ENCODE assay signal across 8 mouse cellular contexts in genomic region chr15:103339961-103340337, GRCm38 (mm10). TPM values are rescaled to one million over a fixed set of nuclear protein-coding genes. Genes with fewer than 3 reads are reported as not detected.
DNase-seq lines count a peak whose midpoint lies in the region; ATAC-seq lines count a peak whose summit lies in the region.

Gene Zfp385a, minus strand, starts transcription at chr15:103340093.

- H3K4me3 ChIP-seq in embryonic facial prominence, embryonic 11.5 days (ENCODE audit: low read depth, low read length), result peak within 1 kb of the TSS; percentile 61
- peak within 1 kb of the TSS; percentile 63 to 64 for H3K4me3 ChIP-seq in heart, embryonic 14.5 days (ENCODE audit: control insufficient read depth in 1 of 2, insufficient read depth in 1 of 2, low read depth in 1 of 2, low read length in 2 of 2)
- H3K4me3 ChIP-seq in liver, embryonic 15.5 days (replicated peaks), result peak within 1 kb of the TSS; percentile 64

- peak; percentile 43 to 46 for DNase-seq in urinary bladder, postnatal 36 days (ENCODE audit: low spot score in 2 of 2)
- DNase-seq in urinary bladder, postnatal 4 days (ENCODE audit: low spot score in 2 of 2), result no peak
- peak; percentile 58 for DNase-seq in embryonic facial prominence, embryonic 11.5 days (ENCODE audit: low spot score)
- peak; percentile 71 to 75 for DNase-seq in kidney, postnatal 4 days
- DNase-seq in retina, postnatal 1 day, result peak; percentile 76
- DNase-seq in thymus, postnatal 36 days, result peak; percentile 87

- peak; percentile 41 for ATAC-seq in embryonic facial prominence, embryonic 11.5 days (replicated peaks; ENCODE audit: insufficient number of reproducible peaks, low FRiP score, low TSS enrichment, low read depth)
- 0 out of 2 replicates have a peak, but pooled peaks have one; percentile 26 for ATAC-seq in heart, embryonic 14.5 days (ENCODE audit: insufficient number of reproducible peaks, insufficient read depth, low FRiP score, low read depth)
- peak; percentile 57 for ATAC-seq in liver, embryonic 15.5 days (ENCODE audit: insufficient read depth)

- H3K4me2 ChIP-seq in embryonic facial prominence, embryonic 11.5 days (ENCODE audit: low read depth, low read length), result peak within 1 kb of the TSS; percentile 86
- peak within 1 kb of the TSS; percentile 86 for H3K4me2 ChIP-seq in heart, embryonic 14.5 days (ENCODE audit: low read length)
- peak within 1 kb of the TSS; percentile 84 for H3K4me2 ChIP-seq in liver, embryonic 15.5 days

- no peak within 1 kb of the TSS for H3K27ac ChIP-seq in embryonic facial prominence, embryonic 11.5 days (replicated peaks; ENCODE audit: low read depth, low read length)
- no peak within 1 kb of the TSS for H3K27ac ChIP-seq in heart, embryonic 14.5 days (replicated peaks in 1 of 2; ENCODE audit: control insufficient read depth in 1 of 2, insufficient read depth in 1 of 2, low read depth in 2 of 2, low read length in 2 of 2)
- H3K27ac ChIP-seq in liver, embryonic 15.5 days (replicated peaks), result no peak within 1 kb of the TSS

- H3K9me3 ChIP-seq in embryonic facial prominence, embryonic 11.5 days (replicated peaks; ENCODE audit: control insufficient read depth, low read length), result no peaks in the 10 kb centered on the region
- no peaks in the 10 kb centered on the region for H3K9me3 ChIP-seq in heart, embryonic 14.5 days (ENCODE audit: control insufficient read depth, low read length)
- H3K9me3 ChIP-seq in liver, embryonic 15.5 days (replicated peaks), result no peaks in the 10 kb centered on the region

- H3K27me3 ChIP-seq in embryonic facial prominence, embryonic 11.5 days (ENCODE audit: control insufficient read depth, insufficient read depth, low read length), result peaks cover 7% of the 10 kb centered on the region; the same call in 1 of the 2 replicates
- H3K27me3 ChIP-seq in heart, embryonic 14.5 days (ENCODE audit: control insufficient read depth, insufficient read depth, low read length), result peaks cover 43% of the 10 kb centered on the region
- H3K27me3 ChIP-seq in liver, embryonic 15.5 days, result peaks cover 46% of the 10 kb centered on the region

- peak within 1 kb of the TSS; percentile 57 for H3K9ac ChIP-seq in embryonic facial prominence, embryonic 11.5 days (replicated peaks; ENCODE audit: low read length)
- peak within 1 kb of the TSS; percentile 71 for H3K9ac ChIP-seq in heart, embryonic 14.5 days (ENCODE audit: low read length)
- peak within 1 kb of the TSS; percentile 45; the same call in 1 of the 2 replicates for H3K9ac ChIP-seq in liver, embryonic 15.5 days

- peaks cover 2% of the 10 kb centered on the region for H3K4me1 ChIP-seq in embryonic facial prominence, embryonic 11.5 days (ENCODE audit: control insufficient read depth, insufficient read depth, low read length)
- peaks cover 10 to 20% of the 10 kb centered on the region in 2 experiments for H3K4me1 ChIP-seq in heart, embryonic 14.5 days (ENCODE audit: control insufficient read depth in 2 of 2, insufficient read depth in 2 of 2, low read length in 2 of 2)
- peaks cover 43% of the 10 kb centered on the region for H3K4me1 ChIP-seq in liver, embryonic 15.5 days (replicated peaks)

- no peaks in the 10 kb centered on the region for H3K36me3 ChIP-seq in embryonic facial prominence, embryonic 11.5 days (replicated peaks; ENCODE audit: control insufficient read depth, insufficient read depth, low read depth, low read length)
- peaks cover 17% of the 10 kb centered on the region for H3K36me3 ChIP-seq in heart, embryonic 14.5 days (ENCODE audit: control insufficient read depth, insufficient read depth, low read length)
- peaks cover 12% of the 10 kb centered on the region; the same call in 1 of the 2 replicates for H3K36me3 ChIP-seq in liver, embryonic 15.5 days (replicated peaks)

- 0% methylated on average over 25 of the region's 26 CpGs for WGBS in embryonic facial prominence, embryonic 11.5 days
- 0% methylated on average over 20 of the region's 26 CpGs for WGBS in heart, embryonic 14.5 days
- WGBS in liver, embryonic 15.5 days (ENCODE audit: insufficient replicate concordance), result 0% methylated on average over 25 of the region's 26 CpGs

RNA-seq across cellular contexts. Expression of gene Zfp385a, which starts in this region (rescaled TPM):
- 12.2 and 16.6 TPM in 2 replicates for polyA plus RNA-seq in embryonic facial prominence, embryonic 11.5 days (2014; fragmentation: Nextera tagmentation; extraction: Ambion mirVana)
- polyA plus RNA-seq in heart, embryonic 14.5 days (2014; fragmentation: Nextera tagmentation; extraction: Ambion mirVana), result 8.1 and 9.1 TPM in 2 replicates
- 6.0 and 6.6 TPM in 2 replicates for polyA plus RNA-seq in liver, embryonic 15.5 days (2015; fragmentation: Nextera tagmentation; extraction: Ambion mirVana)

Comparison
In these comparisons a context has a peak if more than half of its experiments do, and no peak if none do; other contexts are left out.
1. DNase-seq: peak in urinary bladder, postnatal 36 days (2 of 2), embryonic facial prominence, embryonic 11.5 days (single experiment), kidney, postnatal 4 days (2 of 2), retina, postnatal 1 day (single experiment) and thymus, postnatal 36 days (2 of 2); none in urinary bladder, postnatal 4 days (0 of 2).
2. Peak in every context shown above with its lines, with median percentiles within 50 percentile points of each other: ATAC-seq, H3K4me2 ChIP-seq, H3K4me3 ChIP-seq and H3K9ac ChIP-seq.